Mouse (Mus musculus) olfactory bulb, adult 2 months (tissue): ENCODE results near the gene Sh3rf1. TPM values are rescaled to one million over a fixed set of nuclear protein-coding genes. Genes with fewer than 3 reads are reported as not detected.

Source experiments
- H3K27ac ChIP-seq: fragments of 200-500 bp; 2 replicates; pipeline ENCODE4 v1.5.1; 2012; ENCODE audit warnings: low read depth, low read length; ENCODE audit not compliant: insufficient read depth
- H3K4me1 ChIP-seq: fragments of 200-500 bp; 2 replicates; pipeline ENCODE4 v1.6.1; 2012; ENCODE audit warnings: low read length; ENCODE audit not compliant: control insufficient read depth, insufficient read depth
- H3K4me3 ChIP-seq: fragments of 200-500 bp; 2 replicates; pipeline ENCODE4 v1.5.1; 2012; ENCODE audit warnings: mild to moderate bottlenecking, low read depth, low read length, moderate library complexity; ENCODE audit not compliant: insufficient read depth
- CTCF ChIP-seq: fragments of 200-500 bp; IDR thresholded peaks from 2 replicates; pipeline ENCODE4 v1.5.1; 2012; ENCODE audit warnings: low read depth, mild to moderate bottlenecking, low read length, moderate library complexity; ENCODE audit not compliant: insufficient read depth
- POLR2A ChIP-seq: fragments of 200-500 bp; IDR thresholded peaks from 2 replicates; pipeline ENCODE4 v1.6.1; 2012; ENCODE audit warnings: mild to moderate bottlenecking, low read depth, low read length, moderate library complexity; ENCODE audit not compliant: insufficient read depth
- WGBS: fragments of 180-500 bp; shearing (Covaris S2); methylation state at CpG from one replicate; pipeline ENCODE4 v1.1.7; 2018; 5-methylcytosine and 5-hydroxymethylcytosine counted together
- polyA plus RNA-seq: library from polyadenylated mRNA; stranded (reverse); fragments of >200 nt; gene quantifications from 2 replicates; pipeline ENCODE4 v1.2.4, GENCODE M21; 2012; ENCODE audit warnings: low replicate concordance; ENCODE audit not compliant: missing spikeins, insufficient read depth, insufficient read length

Sh3rf1 gene
- polyA plus RNA-seq, 1 experiment, result 73.8 TPM

DNA sequence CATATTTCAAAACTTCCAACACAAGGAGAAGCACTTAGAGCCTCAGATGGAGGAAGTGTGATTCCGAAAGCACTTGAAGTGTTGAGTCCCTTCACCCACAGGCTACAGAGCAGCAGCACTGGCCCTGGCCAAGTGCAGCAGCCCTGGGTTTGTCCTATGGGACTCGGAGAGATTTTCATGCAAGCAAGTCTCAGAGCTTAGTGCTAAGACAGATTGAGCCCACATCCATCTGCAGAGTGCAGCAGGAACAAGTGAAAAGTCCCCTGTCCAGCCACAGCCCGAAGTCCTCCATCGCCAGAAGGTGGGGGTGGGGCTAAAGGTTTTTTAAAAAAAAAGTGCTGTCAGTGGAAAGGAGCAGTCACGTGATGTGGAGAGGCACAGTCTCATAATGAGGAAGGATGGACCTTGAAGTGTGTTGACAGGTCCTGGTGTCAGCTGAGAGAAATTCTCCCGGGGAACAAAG, 163.9 kb downstream of the Sh3rf1 start:
- Histone ChIP-seq H3K27ac (no peak overlapping the region), H3K4me1 (peaks cover 9% of the 10 kb centered on the region)
- WGBS, result 49% methylated on average over 6 of the region's 6 CpGs

GRCm38 (mm10) chr8:61388341-61388740, 164.7 kb downstream of the Sh3rf1 start:
- TF ChIP-seq POLR2A (no peak), CTCF (no peak)
- H3K4me3 ChIP-seq, result no peak overlapping the region
- H3K4me1 ChIP-seq, result peaks cover 9% of the 10 kb centered on the region
- no peak overlapping the region for H3K27ac ChIP-seq
- WGBS, result 79% methylated on average over 9 of the region's 9 CpGs

More for the DNA sequence above, 163.9 kb downstream of the Sh3rf1 start:
- H3K4me3 ChIP-seq, result no peak overlapping the region
- no peak for TF ChIP-seq CTCF
- no peak for TF ChIP-seq POLR2A

DNA sequence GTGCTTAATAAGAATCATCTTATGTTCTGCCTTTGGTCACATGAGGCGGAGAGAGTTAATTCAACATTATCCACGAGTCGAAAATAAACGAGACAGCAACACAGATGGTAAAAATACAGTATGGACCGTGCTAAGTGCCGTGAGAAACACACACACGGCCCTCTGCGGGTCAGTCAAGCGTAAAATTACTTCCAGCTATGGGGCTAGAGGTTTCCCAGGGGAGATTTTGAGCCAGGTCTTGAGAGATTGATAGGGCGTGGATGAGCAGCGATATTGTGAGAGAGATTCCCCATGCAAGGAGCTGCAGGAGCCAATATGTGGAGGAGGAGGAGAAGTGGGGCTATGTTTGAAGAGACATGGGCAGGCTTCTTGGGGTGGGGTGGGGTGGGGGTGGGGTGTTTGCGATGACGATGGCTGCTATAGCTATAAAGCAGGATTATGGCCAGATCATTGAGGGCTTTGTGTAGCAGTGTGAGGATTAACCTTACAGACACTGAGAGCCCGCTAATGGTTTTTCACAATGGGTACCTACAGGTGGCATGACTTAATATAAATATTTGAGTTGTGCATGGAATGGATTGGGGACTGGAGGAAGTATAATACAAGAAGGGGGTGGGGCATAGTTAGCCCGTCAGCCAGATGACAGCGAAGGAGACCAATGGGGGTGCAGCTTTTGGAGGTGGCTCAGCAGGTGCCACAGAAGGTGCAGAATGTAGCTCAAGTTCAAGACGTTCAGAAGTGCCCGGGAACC, 166.8 kb downstream of the Sh3rf1 start:
- Histone ChIP-seq H3K4me3 (no peak overlapping the region), H3K4me1 (peaks cover 9% of the 10 kb centered on the region), H3K27ac (no peak overlapping the region)
- no peak for TF ChIP-seq POLR2A
- TF ChIP-seq CTCF, result no peak
- WGBS, result 72% methylated on average over 18 of the region's 18 CpGs

DNA sequence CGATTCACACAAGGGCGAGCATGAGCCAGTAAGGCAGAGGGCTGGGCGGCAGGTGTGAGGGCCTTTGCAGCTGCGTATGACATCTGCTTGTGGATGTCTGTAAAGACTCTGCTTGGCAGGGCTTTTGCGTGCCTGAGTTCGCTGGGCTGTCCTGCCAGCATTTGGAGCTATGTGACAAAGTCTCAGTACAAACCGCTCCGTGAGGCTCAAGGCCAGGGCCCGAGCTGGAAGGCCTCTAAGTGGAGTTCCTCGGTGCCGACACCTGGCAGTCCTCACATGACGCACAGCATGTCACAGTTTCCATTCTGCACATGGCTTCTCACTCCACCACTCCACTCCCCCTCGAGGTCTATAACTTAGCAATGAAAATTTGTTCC, 167.4 kb downstream of the Sh3rf1 start:
- TF ChIP-seq POLR2A (no peak), CTCF (no peak)
- Histone ChIP-seq H3K27ac (no peak overlapping the region), H3K4me1 (peaks cover 9% of the 10 kb centered on the region), H3K4me3 (no peak overlapping the region)
- WGBS, result 77% methylated on average over 13 of the region's 13 CpGs

- 86% methylated on average over 2 of the region's 2 CpGs for WGBS
- TF ChIP-seq POLR2A, result no peak
- no peak for TF ChIP-seq CTCF
- H3K4me1 ChIP-seq, result no peaks in the 10 kb centered on the region
- no peak overlapping the region for H3K4me3 ChIP-seq
- H3K27ac ChIP-seq, result no peak overlapping the region
Measured at GRCm38 (mm10) chr8:61397139-61397538, 173.5 kb downstream of the Sh3rf1 start.

GRCm38 (mm10) chr8:61397755-61398154, 174.1 kb downstream of the Sh3rf1 start:
- H3K4me1 ChIP-seq, result no peaks in the 10 kb centered on the region
- no peak overlapping the region for H3K27ac ChIP-seq
- H3K4me3 ChIP-seq, result no peak overlapping the region
- TF ChIP-seq CTCF (no peak), POLR2A (no peak)
- WGBS, result 93% methylated on average over 7 of the region's 7 CpGs

- H3K4me3 ChIP-seq, result no peak overlapping the region
- TF ChIP-seq POLR2A (no peak), CTCF (no peak)
- WGBS, result 91% methylated on average over 7 of the region's 7 CpGs
- no peak overlapping the region for H3K27ac ChIP-seq
- no peaks in the 10 kb centered on the region for H3K4me1 ChIP-seq
Measured at GRCm38 (mm10) chr8:61402861-61403260, 179.2 kb downstream of the Sh3rf1 start.

DNA sequence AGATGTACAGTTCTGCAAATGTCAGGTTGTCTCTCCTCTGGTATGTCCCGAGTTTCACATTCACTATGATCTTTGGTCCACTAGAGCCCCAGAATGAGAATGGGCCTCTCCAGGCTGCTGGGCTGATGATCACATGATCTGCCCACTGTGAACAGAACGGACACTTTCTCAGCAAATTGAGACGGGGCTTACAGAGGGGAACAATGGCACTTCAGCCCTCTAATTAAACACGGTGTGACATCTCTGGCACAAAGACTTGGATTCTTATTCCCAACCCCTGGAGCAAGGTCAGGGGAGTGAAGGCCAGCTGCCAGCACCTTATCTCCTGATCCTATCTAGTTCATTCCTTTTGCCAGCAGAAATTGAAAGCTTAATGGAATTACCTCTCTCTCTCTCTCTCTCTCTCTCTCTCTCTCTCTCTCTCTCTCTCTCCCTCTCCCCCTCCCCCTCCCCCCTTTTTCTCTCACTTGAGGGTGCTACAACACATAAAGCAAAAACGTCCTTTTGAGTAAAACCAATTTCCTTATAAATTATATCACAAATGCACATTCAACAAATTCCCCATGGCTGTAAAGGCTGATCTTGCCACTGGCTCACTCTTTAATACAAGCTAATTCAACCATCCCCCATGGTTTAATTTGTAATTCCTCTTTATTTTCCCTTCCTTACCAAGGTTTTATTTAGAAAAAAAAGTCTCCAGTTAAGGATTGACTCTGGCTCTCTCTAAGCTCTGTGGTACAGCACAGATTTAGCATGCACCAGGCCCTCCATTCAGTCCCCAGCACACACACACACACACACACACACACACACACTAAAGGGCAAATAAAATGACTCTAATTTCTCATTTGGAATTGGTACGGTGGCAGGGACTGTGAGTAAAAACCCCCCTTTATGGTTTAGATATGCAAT, 179.8 kb downstream of the Sh3rf1 start:
- Histone ChIP-seq H3K4me1 (no peaks in the 10 kb centered on the region), H3K27ac (no peak overlapping the region), H3K4me3 (no peak overlapping the region)
- TF ChIP-seq CTCF, result no peak
- no peak for TF ChIP-seq POLR2A
- 32% methylated on average over 6 of the region's 6 CpGs for WGBS

GRCm38 (mm10) chr8:61404178-61404560, 180.5 kb downstream of the Sh3rf1 start:
- WGBS, result 53% methylated on average over 3 of the region's 3 CpGs
- Histone ChIP-seq H3K27ac (no peak overlapping the region), H3K4me1 (no peaks in the 10 kb centered on the region), H3K4me3 (no peak overlapping the region)
- TF ChIP-seq POLR2A, result no peak
- no peak for TF ChIP-seq CTCF
